Mouse (Mus musculus) CD4-positive, CD25-positive, alpha-beta regulatory T cell (primary cell): ENCODE measurements around the gene Bcl3. TPM values are rescaled to one million over a fixed set of nuclear protein-coding genes. Genes with fewer than 3 reads are reported as not detected.

Source experiments
- polyA plus RNA-seq: library from polyadenylated mRNA; unstranded; fragments of 100-300 nt; shearing (Covaris generic); gene quantifications from one replicate; pipeline ENCODE4 v1.2.1, GENCODE M21; 2017

Bcl3 gene
- polyA plus RNA-seq, result 116 TPM

GRCm38 (mm10) chr7:19822604-19823058 lies at the start of gene Bcl3:
Bcl3 (minus strand) TSS chr7:19822770.

GRCm38 (mm10) chr7:19861199-19861598 lies 38.6 kb upstream of the Bcl3 start, which contains the start of gene Ceacam16:
Ceacam16 (minus strand) TSS chr7:19861299.

GRCm38 (mm10) chr7:19851858-19852570 lies 29.4 kb upstream of the Bcl3 start, which contains the start of gene Gm19345:
Gm19345 (plus strand) TSS chr7:19852003.

GRCm38 (mm10) chr7:19796697-19797588 lies 25.6 kb downstream of the Bcl3 start, which contains the start of gene Cblc:
Cblc (minus strand) TSS chr7:19796809.

GRCm38 (mm10) chr7:19770984-19771391 lies 51.6 kb downstream of the Bcl3 start, which contains the start of gene Bcam:
Bcam (minus strand) TSS chr7:19771016.

Other genes with a start within 250 kb of the Bcl3 start
- gene Zfp296, start 245.5 kb downstream of the Bcl3 start, polyA plus RNA-seq, result 1.4 TPM
- gene Gemin7, start 245.2 kb downstream of the Bcl3 start, polyA plus RNA-seq, result 120 TPM
- gene Clasrp, start 218.3 kb downstream of the Bcl3 start, polyA plus RNA-seq, result 75.0 TPM
- gene Relb, start 193.3 kb downstream of the Bcl3 start, polyA plus RNA-seq, result 87.1 TPM
- gene Clptm1, start 157.7 kb downstream of the Bcl3 start, polyA plus RNA-seq, result 156 TPM
- gene Apoc2, start 144.8 kb downstream of the Bcl3 start, polyA plus RNA-seq, result not detected
- gene Gm44805, start 141.3 kb downstream of the Bcl3 start, polyA plus RNA-seq, result not detected
- gene Apoc4, start 141.3 kb downstream of the Bcl3 start, polyA plus RNA-seq, result not detected
- gene Apoc1, start 130.1 kb downstream of the Bcl3 start, polyA plus RNA-seq, result 0.99 TPM
- gene Apoe, start 123.6 kb downstream of the Bcl3 start, polyA plus RNA-seq, result 23.1 TPM
- gene Tomm40, start 107.3 kb downstream of the Bcl3 start, polyA plus RNA-seq, result 89.0 TPM
- 1.2 TPM for gene Nectin2, start 72.3 kb downstream of the Bcl3 start, polyA plus RNA-seq
- gene Bcam, start 51.8 kb downstream of the Bcl3 start, polyA plus RNA-seq, result 13.3 TPM
- gene Cblc, start 26.0 kb downstream of the Bcl3 start, polyA plus RNA-seq, result 0.17 TPM
- gene Gm19345, start 29.2 kb upstream of the Bcl3 start, polyA plus RNA-seq, result 0.45 TPM
- 0.37 TPM for gene Ceacam16, start 38.5 kb upstream of the Bcl3 start, polyA plus RNA-seq
- not detected for gene Ceacam19, start 65.2 kb upstream of the Bcl3 start, polyA plus RNA-seq
- gene Pvr, start 98.4 kb upstream of the Bcl3 start, polyA plus RNA-seq, result 41.8 TPM
- gene Igsf23, start 128.0 kb upstream of the Bcl3 start, polyA plus RNA-seq, result 35.9 TPM
- 0.10 TPM for gene Ceacam20, start 142.6 kb upstream of the Bcl3 start, polyA plus RNA-seq
- gene Nlrp9b, start 168.7 kb upstream of the Bcl3 start, polyA plus RNA-seq, result not detected